Mouse (Mus musculus): ENCODE results near the gene Tnfaip8l2. TPM values are rescaled to one million over a fixed set of nuclear protein-coding genes. Genes with fewer than 3 reads are reported as not detected.
A peak's percentile ranks its signal among the peaks of the same experiment; 100 is the strongest.
"Not testable (repeated sequence)": the region's sequence is repeated elsewhere in the genome, so short reads cannot be mapped to it uniquely, and the experiment has no call there.

The Tnfaip8l2 gene
- total RNA-seq, 2 experiments from 2014 or later: 7.5 to 8.6 TPM

- ATAC-seq (replicated peaks; ENCODE audit: low FRiP score, poor library complexity, severe bottlenecking): no peak
These were observed 12.9 kb downstream of the Tnfaip8l2 start for GRCm38 (mm10) chr3:95129226-95129651.

GRCm38 (mm10) chr3:95124972-95125371, 17.2 kb downstream of the Tnfaip8l2 start:
- no peak for ATAC-seq (replicated peaks; ENCODE audit: low FRiP score, poor library complexity, severe bottlenecking)

- ATAC-seq (replicated peaks; ENCODE audit: low FRiP score, poor library complexity, severe bottlenecking): peak; percentile 47; the same call in 1 of the 2 replicates
These were observed 17.9 kb downstream of the Tnfaip8l2 start, which contains the start of gene Tmod4 for GRCm38 (mm10) chr3:95124246-95124645. Gene Tmod4, plus strand, starts transcription at chr3:95124476.

GRCm38 (mm10) chr3:95121580-95121979, 20.6 kb downstream of the Tnfaip8l2 start:
- no peak for ATAC-seq (replicated peaks; ENCODE audit: low FRiP score, poor library complexity, severe bottlenecking)

- ATAC-seq (replicated peaks; ENCODE audit: low FRiP score, poor library complexity, severe bottlenecking): no peak
These were observed 24.4 kb downstream of the Tnfaip8l2 start for GRCm38 (mm10) chr3:95117751-95118150.

- no peak for ATAC-seq (replicated peaks; ENCODE audit: low FRiP score, poor library complexity, severe bottlenecking)
These were observed 29.4 kb downstream of the Tnfaip8l2 start for GRCm38 (mm10) chr3:95112760-95113159.

- peak; percentile 68 for ATAC-seq (replicated peaks; ENCODE audit: low FRiP score, poor library complexity, severe bottlenecking)
These were observed 31.0 kb downstream of the Tnfaip8l2 start, which contains the start of gene Vps72 for GRCm38 (mm10) chr3:95110911-95111726. Gene Vps72, plus strand, starts transcription at chr3:95111022.

- ATAC-seq (replicated peaks; ENCODE audit: low FRiP score, poor library complexity, severe bottlenecking): no peak
These were observed 34.3 kb downstream of the Tnfaip8l2 start for GRCm38 (mm10) chr3:95107898-95108297.

- not testable (repeated sequence) for ATAC-seq (replicated peaks; ENCODE audit: low FRiP score, poor library complexity, severe bottlenecking)
These were observed 34.9 kb downstream of the Tnfaip8l2 start for GRCm38 (mm10) chr3:95107308-95107707.

GRCm38 (mm10) chr3:95106338-95107117, 35.6 kb downstream of the Tnfaip8l2 start, which contains the start of gene Pip5k1a:
Gene Pip5k1a, minus strand, starts transcription at chr3:95106930.
- ATAC-seq (replicated peaks; ENCODE audit: low FRiP score, poor library complexity, severe bottlenecking): peak; percentile 81

GRCm38 (mm10) chr3:95105586-95106337, 36.4 kb downstream of the Tnfaip8l2 start:
- no peak for ATAC-seq (replicated peaks; ENCODE audit: low FRiP score, poor library complexity, severe bottlenecking)

GRCm38 (mm10) chr3:95105121-95105520, 37.0 kb downstream of the Tnfaip8l2 start:
- no peak for ATAC-seq (replicated peaks; ENCODE audit: low FRiP score, poor library complexity, severe bottlenecking)

- no peak for ATAC-seq (replicated peaks; ENCODE audit: low FRiP score, poor library complexity, severe bottlenecking)
These were observed 41.3 kb downstream of the Tnfaip8l2 start for GRCm38 (mm10) chr3:95100854-95101253.

Other genes starting within 250 kb of the Tnfaip8l2 start
- 31.7 and 38.1 TPM in 2 replicates for gene Selenbp1, start 209.3 kb downstream of the Tnfaip8l2 start, total RNA-seq (2015; ENCODE audit: low replicate concordance)
- gene Selenbp1, start 209.3 kb downstream of the Tnfaip8l2 start, total RNA-seq (2017; ENCODE audit: low replicate concordance): 31.1 and 34.5 TPM in 2 replicates
- 4.3 and 6.7 TPM in 2 replicates for gene Rfx5, start 188.3 kb downstream of the Tnfaip8l2 start, total RNA-seq (2015; ENCODE audit: low replicate concordance)
- 1.4 and 2.3 TPM in 2 replicates for gene Rfx5, start 188.3 kb downstream of the Tnfaip8l2 start, total RNA-seq (2017; ENCODE audit: low replicate concordance)
- gene Pi4kb, start 167.6 kb downstream of the Tnfaip8l2 start, total RNA-seq (2015; ENCODE audit: low replicate concordance): 12.2 and 26.7 TPM in 2 replicates
- gene Pi4kb, start 167.6 kb downstream of the Tnfaip8l2 start, total RNA-seq (2017; ENCODE audit: low replicate concordance): 9.5 and 26.1 TPM in 2 replicates
- 7.9 and 26.0 TPM in 2 replicates for gene Zfp687, start 126.9 kb downstream of the Tnfaip8l2 start, total RNA-seq (2015; ENCODE audit: low replicate concordance)
- gene Zfp687, start 126.9 kb downstream of the Tnfaip8l2 start, total RNA-seq (2017; ENCODE audit: low replicate concordance): 6.6 and 8.1 TPM in 2 replicates
- gene Psmd4, start 99.7 kb downstream of the Tnfaip8l2 start, total RNA-seq (2015; ENCODE audit: low replicate concordance): 79.6 and 112 TPM in 2 replicates
- 111 and 160 TPM in 2 replicates for gene Psmd4, start 99.7 kb downstream of the Tnfaip8l2 start, total RNA-seq (2017; ENCODE audit: low replicate concordance)
- gene Pip5k1a, start 35.4 kb downstream of the Tnfaip8l2 start, total RNA-seq (2015; ENCODE audit: low replicate concordance): 17.3 and 26.4 TPM in 2 replicates
- 32.2 and 74.3 TPM in 2 replicates for gene Pip5k1a, start 35.4 kb downstream of the Tnfaip8l2 start, total RNA-seq (2017; ENCODE audit: low replicate concordance)
- gene Vps72, start 31.3 kb downstream of the Tnfaip8l2 start, total RNA-seq (2015; ENCODE audit: low replicate concordance): 11.5 and 13.4 TPM in 2 replicates
- gene Vps72, start 31.3 kb downstream of the Tnfaip8l2 start, total RNA-seq (2017; ENCODE audit: low replicate concordance): 38.0 and 48.7 TPM in 2 replicates
- gene Tmod4, start 17.9 kb downstream of the Tnfaip8l2 start, total RNA-seq (2015; ENCODE audit: low replicate concordance): not detected in 2 replicates
- gene Tmod4, start 17.9 kb downstream of the Tnfaip8l2 start, total RNA-seq (2017; ENCODE audit: low replicate concordance): not detected in 2 replicates
- gene Scnm1, start 8.3 kb downstream of the Tnfaip8l2 start, total RNA-seq (2015; ENCODE audit: low replicate concordance): 35.0 and 41.1 TPM in 2 replicates
- gene Scnm1, start 8.3 kb downstream of the Tnfaip8l2 start, total RNA-seq (2017; ENCODE audit: low replicate concordance): 34.9 and 43.6 TPM in 2 replicates
- 4.6 and 8.3 TPM in 2 replicates for gene Lysmd1, start 8.3 kb downstream of the Tnfaip8l2 start, total RNA-seq (2015; ENCODE audit: low replicate concordance)
- gene Lysmd1, start 8.3 kb downstream of the Tnfaip8l2 start, total RNA-seq (2017; ENCODE audit: low replicate concordance): 7.0 and 8.1 TPM in 2 replicates
- not detected in 2 replicates for gene Sema6c, start 18.1 kb upstream of the Tnfaip8l2 start, total RNA-seq (2015; ENCODE audit: low replicate concordance)
- not detected in 2 replicates for gene Sema6c, start 18.1 kb upstream of the Tnfaip8l2 start, total RNA-seq (2017; ENCODE audit: low replicate concordance)
- 98.9 and 104 TPM in 2 replicates for gene Gabpb2, start 75.6 kb upstream of the Tnfaip8l2 start, total RNA-seq (2015; ENCODE audit: low replicate concordance)
- gene Gabpb2, start 75.6 kb upstream of the Tnfaip8l2 start, total RNA-seq (2017; ENCODE audit: low replicate concordance): 157 and 160 TPM in 2 replicates
- 30.3 and 31.9 TPM in 2 replicates for gene Cdc42se1, start 86.4 kb upstream of the Tnfaip8l2 start, total RNA-seq (2015; ENCODE audit: low replicate concordance)
- gene Cdc42se1, start 86.4 kb upstream of the Tnfaip8l2 start, total RNA-seq (2017; ENCODE audit: low replicate concordance): 22.7 and 23.4 TPM in 2 replicates
- 1.8 TPM in 1 of 2 replicates, not detected in the other for gene Mllt11, start 89.8 kb upstream of the Tnfaip8l2 start, total RNA-seq (2015; ENCODE audit: low replicate concordance)
- 0.64 and 1.2 TPM in 2 replicates for gene Mllt11, start 89.8 kb upstream of the Tnfaip8l2 start, total RNA-seq (2017; ENCODE audit: low replicate concordance)
- gene Gm128, start 99.2 kb upstream of the Tnfaip8l2 start, total RNA-seq (2015; ENCODE audit: low replicate concordance): not detected in 2 replicates
- not detected in 2 replicates for gene Gm128, start 99.2 kb upstream of the Tnfaip8l2 start, total RNA-seq (2017; ENCODE audit: low replicate concordance)
- gene Bnipl, start 108.8 kb upstream of the Tnfaip8l2 start, total RNA-seq (2015; ENCODE audit: low replicate concordance): not detected in 2 replicates
- not detected in 2 replicates for gene Bnipl, start 108.8 kb upstream of the Tnfaip8l2 start, total RNA-seq (2017; ENCODE audit: low replicate concordance)
- gene Mindy1, start 139.0 kb upstream of the Tnfaip8l2 start, total RNA-seq (2015; ENCODE audit: low replicate concordance): 27.8 and 38.6 TPM in 2 replicates
- 19.0 and 36.1 TPM in 2 replicates for gene Mindy1, start 139.0 kb upstream of the Tnfaip8l2 start, total RNA-seq (2017; ENCODE audit: low replicate concordance)
- 5.9 and 7.6 TPM in 2 replicates for gene Prune1, start 139.7 kb upstream of the Tnfaip8l2 start, total RNA-seq (2015; ENCODE audit: low replicate concordance)
- gene Prune1, start 139.7 kb upstream of the Tnfaip8l2 start, total RNA-seq (2017; ENCODE audit: low replicate concordance): 7.2 and 8.4 TPM in 2 replicates
- gene Anxa9, start 164.8 kb upstream of the Tnfaip8l2 start, total RNA-seq (2015; ENCODE audit: low replicate concordance): 0.84 and 1.1 TPM in 2 replicates
- gene Anxa9, start 164.8 kb upstream of the Tnfaip8l2 start, total RNA-seq (2017; ENCODE audit: low replicate concordance): not detected in 2 replicates
- gene Cers2, start 172.4 kb upstream of the Tnfaip8l2 start, total RNA-seq (2015; ENCODE audit: low replicate concordance): 72.1 and 81.3 TPM in 2 replicates
- 35.4 and 49.5 TPM in 2 replicates for gene Cers2, start 172.4 kb upstream of the Tnfaip8l2 start, total RNA-seq (2017; ENCODE audit: low replicate concordance)
- 7.1 and 7.2 TPM in 2 replicates for gene Setdb1, start 214.8 kb upstream of the Tnfaip8l2 start, total RNA-seq (2015; ENCODE audit: low replicate concordance)
- 7.4 and 18.1 TPM in 2 replicates for gene Setdb1, start 214.8 kb upstream of the Tnfaip8l2 start, total RNA-seq (2017; ENCODE audit: low replicate concordance)

All from erythroid progenitor cell, adult 5-6 weeks (primary cell).